Mouse (Mus musculus): ENCODE data around the gene Rela. TPM values are rescaled to one million over a fixed set of nuclear protein-coding genes. Genes with fewer than 3 reads are reported as not detected.

The Rela gene
- total and polyA plus RNA-seq, 2 experiments from 2014 or later, result 31.8 to 34.8 TPM

DNA sequence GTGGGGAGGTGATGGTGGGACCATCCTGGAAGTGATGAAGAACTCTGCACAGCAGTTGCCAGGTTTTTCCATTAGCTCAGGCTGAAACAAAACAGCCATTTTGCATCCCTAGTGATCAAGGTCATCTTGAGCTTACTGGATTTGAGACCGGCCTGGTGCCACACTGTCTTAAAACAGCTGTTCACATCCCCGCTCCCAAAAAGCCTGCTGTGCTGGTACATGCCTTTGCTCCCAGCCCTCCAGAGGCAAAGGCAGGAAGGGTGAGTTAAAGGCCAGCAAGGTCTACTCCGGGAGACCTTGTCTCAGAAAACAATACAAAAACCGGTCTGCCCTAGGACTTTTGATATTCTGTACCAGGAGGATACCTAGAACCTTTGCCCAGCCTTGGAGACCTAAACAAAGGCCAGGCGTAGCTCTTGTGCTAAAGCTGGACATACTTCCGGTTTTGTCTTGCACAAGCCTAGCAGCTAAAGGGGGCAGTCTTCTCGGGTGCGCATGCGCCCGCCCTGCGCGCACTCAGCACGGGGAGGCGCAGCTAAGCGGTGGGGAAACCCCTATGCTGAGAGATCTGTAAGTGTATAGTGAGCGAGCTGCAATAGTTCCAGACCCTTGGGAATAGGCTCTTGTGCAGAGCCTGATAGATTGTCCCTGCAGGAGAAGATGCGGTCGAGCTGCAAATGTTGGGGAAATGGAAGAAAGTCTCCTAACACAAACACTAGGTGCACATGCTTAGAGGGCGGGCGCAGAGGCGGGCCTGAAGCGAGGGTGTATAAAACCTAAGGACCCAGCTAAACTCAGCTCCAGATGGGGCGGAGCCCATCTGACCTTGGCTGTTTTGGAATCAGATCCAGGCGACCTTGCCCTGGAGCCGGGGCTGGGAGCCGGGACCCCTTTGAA lies 11.4 kb downstream of the Rela start:
- Histone ChIP-seq H3K36me3 (ENCODE audit: insufficient read depth, low read length) (peaks cover 43% of the 10 kb centered on the region), H3K27me3 (ENCODE audit: insufficient read depth, low read length) (no peaks in the 10 kb centered on the region), H3K9me3 (ENCODE audit: low read length) (no peaks in the 10 kb centered on the region), H3K4me3 (ENCODE audit: low read depth, low read length) (peak overlapping the region; percentile 21), H3K4me1 (ENCODE audit: insufficient read depth, low read length) (peaks cover 6% of the 10 kb centered on the region; the same call in 1 of the 2 replicates), H3K4me2 (ENCODE audit: low read depth, low read length, poor library complexity, severe bottlenecking) (peak overlapping the region; percentile 54), H3K27ac (ENCODE audit: low read depth, low read length) (peak overlapping the region; percentile 83), H3K9ac (replicated peaks; ENCODE audit: low read length, poor library complexity, severe bottlenecking) (peak overlapping the region; percentile 14; the same call in 1 of the 2 replicates)
- TF ChIP-seq CTCF (IDR thresholded peaks at IDR 0.05), result peak; percentile 55
- 11% methylated on average over 26 of the region's 26 CpGs for WGBS
- peak; percentile 72 for ATAC-seq (ENCODE audit: low FRiP score)
- DNase-seq (ENCODE audit: low spot score), result peak; percentile 84

DNA sequence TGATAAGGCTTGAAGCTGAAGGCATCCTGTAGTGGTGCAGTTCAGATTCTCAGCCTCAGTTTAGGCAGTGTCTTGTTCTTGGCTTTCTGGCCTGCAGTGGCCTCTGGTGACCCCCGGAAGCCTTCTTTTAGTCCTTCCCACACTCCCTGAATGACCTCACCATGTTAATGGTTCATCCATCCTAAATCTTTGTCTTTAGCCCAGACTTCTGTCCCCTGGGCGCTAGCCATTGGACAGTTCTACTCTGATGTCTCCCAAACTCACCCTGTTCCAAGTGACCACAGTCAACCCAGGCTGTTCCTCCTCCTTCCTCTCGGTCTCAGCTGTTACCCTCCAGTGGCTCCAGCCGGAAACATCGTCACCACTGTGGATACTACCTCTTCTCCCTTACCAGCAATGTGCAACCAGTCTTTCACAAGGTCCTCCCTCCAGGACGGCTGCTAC lies 12.0 kb downstream of the Rela start:
- Histone ChIP-seq H3K4me3 (ENCODE audit: low read depth, low read length) (no peak overlapping the region), H3K27me3 (ENCODE audit: insufficient read depth, low read length) (0 out of 2 replicates have a peak, but pooled peaks cover 4% of the 10 kb centered on the region), H3K27ac (ENCODE audit: low read depth, low read length) (no peak overlapping the region), H3K9ac (replicated peaks; ENCODE audit: low read length, poor library complexity, severe bottlenecking) (peak overlapping the region; percentile 14; the same call in 1 of the 2 replicates), H3K4me1 (ENCODE audit: insufficient read depth, low read length) (peaks cover 11% of the 10 kb centered on the region; the same call in 1 of the 2 replicates), H3K9me3 (ENCODE audit: low read length) (no peaks in the 10 kb centered on the region), H3K4me2 (ENCODE audit: low read depth, low read length, poor library complexity, severe bottlenecking) (peak overlapping the region; percentile 54), H3K36me3 (ENCODE audit: insufficient read depth, low read length) (peaks cover 41% of the 10 kb centered on the region)
- WGBS, result 67% methylated on average over 6 of the region's 6 CpGs
- ATAC-seq (ENCODE audit: low FRiP score) (no peak), DNase-seq (ENCODE audit: low spot score) (no peak)
- TF ChIP-seq CTCF (IDR thresholded peaks at IDR 0.05), result no peak

DNA sequence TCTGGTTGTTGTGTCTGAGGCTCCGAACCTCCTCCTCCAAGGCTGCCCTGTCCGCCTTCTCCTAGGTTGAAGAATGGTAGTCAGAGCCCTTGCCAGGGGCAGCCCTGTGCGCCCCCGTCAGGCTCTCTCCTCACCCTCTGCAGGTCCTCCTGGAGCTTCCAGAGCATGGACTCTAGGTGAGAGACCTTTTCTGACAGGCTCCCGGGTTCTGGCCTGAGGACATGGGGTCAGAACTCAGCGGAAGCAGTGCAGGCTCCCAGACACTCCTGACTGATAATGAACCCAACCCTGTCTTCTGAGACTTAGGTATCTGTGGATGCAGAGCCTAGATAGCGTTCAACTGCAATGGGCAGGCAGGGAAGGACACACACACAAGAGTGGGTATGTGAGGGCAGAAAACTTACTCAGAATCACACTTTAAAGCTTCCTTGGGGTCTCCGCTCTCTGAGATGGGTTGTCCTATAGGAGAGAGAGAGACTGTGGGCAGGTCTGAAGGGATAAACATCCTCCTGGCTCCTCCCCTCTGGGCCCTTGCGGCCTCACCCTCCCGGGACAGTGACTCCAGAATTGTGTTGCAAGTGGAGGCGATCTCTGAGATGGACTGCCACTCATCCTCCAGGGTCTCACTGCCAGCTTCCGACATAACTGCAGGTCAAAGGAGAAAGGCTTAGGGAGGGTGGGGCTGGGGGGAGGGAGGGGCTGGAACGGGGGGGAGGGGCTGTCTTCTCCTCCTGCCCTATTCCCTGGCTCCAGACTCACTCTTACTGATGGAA lies 14.4 kb downstream of the Rela start:
- DNase-seq (ENCODE audit: low spot score) (no peak), ATAC-seq (ENCODE audit: low FRiP score) (no peak)
- Histone ChIP-seq H3K27ac (ENCODE audit: low read depth, low read length) (no peak overlapping the region), H3K9ac (replicated peaks; ENCODE audit: low read length, poor library complexity, severe bottlenecking) (no peak overlapping the region), H3K27me3 (ENCODE audit: insufficient read depth, low read length) (peaks cover 13% of the 10 kb centered on the region; the same call in 1 of the 2 replicates), H3K36me3 (ENCODE audit: insufficient read depth, low read length) (peaks cover 18% of the 10 kb centered on the region), H3K4me1 (ENCODE audit: insufficient read depth, low read length) (peaks cover 11% of the 10 kb centered on the region; the same call in 1 of the 2 replicates), H3K4me3 (ENCODE audit: low read depth, low read length) (no peak overlapping the region), H3K4me2 (ENCODE audit: low read depth, low read length, poor library complexity, severe bottlenecking) (no peak overlapping the region), H3K9me3 (ENCODE audit: low read length) (no peaks in the 10 kb centered on the region)
- 52% methylated on average over 13 of the region's 13 CpGs for WGBS
- no peak for TF ChIP-seq CTCF (IDR thresholded peaks at IDR 0.05)

DNA sequence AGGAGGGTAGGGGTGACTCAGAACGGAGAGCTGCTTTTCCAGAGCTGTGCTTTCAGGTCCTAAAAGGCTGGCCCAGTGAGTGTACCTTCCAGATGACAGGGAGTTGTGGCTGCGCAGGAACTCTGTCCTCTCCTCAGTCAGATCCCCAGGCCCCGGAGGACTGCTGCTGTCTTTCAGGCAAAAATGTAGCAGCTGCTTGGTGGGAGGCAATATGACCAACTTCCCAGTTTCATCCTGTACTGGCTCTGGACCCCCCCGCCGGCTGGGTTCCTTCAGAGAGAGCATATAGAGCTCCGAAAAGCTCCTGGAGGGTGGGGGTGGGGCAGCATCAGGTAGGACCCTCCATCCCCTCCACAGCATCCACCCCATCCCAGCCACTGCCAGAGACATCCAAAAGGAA lies 15.3 kb downstream of the Rela start:
- 82% methylated on average over 6 of the region's 6 CpGs for WGBS
- Histone ChIP-seq H3K27me3 (ENCODE audit: insufficient read depth, low read length) (peaks cover 13% of the 10 kb centered on the region; the same call in 1 of the 2 replicates), H3K4me3 (ENCODE audit: low read depth, low read length) (no peak overlapping the region), H3K36me3 (ENCODE audit: insufficient read depth, low read length) (peaks cover 10% of the 10 kb centered on the region), H3K9ac (replicated peaks; ENCODE audit: low read length, poor library complexity, severe bottlenecking) (no peak overlapping the region), H3K9me3 (ENCODE audit: low read length) (no peaks in the 10 kb centered on the region), H3K4me2 (ENCODE audit: low read depth, low read length, poor library complexity, severe bottlenecking) (no peak overlapping the region), H3K27ac (ENCODE audit: low read depth, low read length) (no peak overlapping the region), H3K4me1 (ENCODE audit: insufficient read depth, low read length) (peaks cover 11% of the 10 kb centered on the region; the same call in 1 of the 2 replicates)
- no peak for TF ChIP-seq CTCF (IDR thresholded peaks at IDR 0.05)
- no peak for ATAC-seq (ENCODE audit: low FRiP score)
- no peak for DNase-seq (ENCODE audit: low spot score)

DNA sequence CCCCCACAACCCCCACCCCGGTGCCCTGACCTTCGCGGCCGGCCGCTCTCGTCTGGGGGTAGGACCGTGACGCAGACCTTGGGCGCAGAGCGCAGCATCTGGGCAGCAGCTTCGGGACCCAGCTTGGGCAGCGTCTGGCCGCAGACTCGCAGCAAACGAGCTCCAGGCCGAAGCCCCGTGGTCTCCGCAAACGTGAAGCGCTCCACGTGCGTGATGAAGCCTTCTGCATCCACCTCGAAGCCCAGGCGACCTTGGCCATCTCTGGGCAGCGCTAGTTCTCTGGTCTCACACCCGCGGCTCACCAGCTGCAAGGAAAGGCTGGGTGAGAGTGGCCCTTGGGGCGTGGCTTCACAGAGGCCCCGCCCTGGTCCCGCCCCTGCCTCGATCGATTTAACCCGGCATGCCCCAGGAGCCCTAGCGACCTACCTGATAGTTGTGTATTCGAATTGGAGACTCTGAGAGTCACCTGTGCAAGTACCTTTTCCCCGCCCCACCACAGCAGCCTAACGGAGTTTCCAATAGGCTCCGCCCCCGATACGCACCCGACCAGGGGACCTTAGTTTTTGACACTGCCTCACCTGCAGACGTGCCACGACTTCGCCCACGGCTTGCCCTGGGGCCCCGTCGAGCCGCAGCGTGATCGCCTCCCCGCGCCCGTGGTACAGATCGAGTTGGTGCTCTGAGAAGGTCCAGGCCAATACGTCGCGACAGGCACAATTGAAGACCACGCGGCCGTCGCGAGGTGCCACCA lies 16.9 kb downstream of the Rela start:
- 6% methylated on average over 62 of the region's 62 CpGs for WGBS
- TF ChIP-seq CTCF (IDR thresholded peaks at IDR 0.05), result no peak
- ATAC-seq (ENCODE audit: low FRiP score) (peak; percentile 34), DNase-seq (ENCODE audit: low spot score) (peak; percentile 44)
- peak overlapping the region; percentile 61 for H3K4me2 ChIP-seq (ENCODE audit: low read depth, low read length, poor library complexity, severe bottlenecking)
- no peak overlapping the region for H3K27ac ChIP-seq (ENCODE audit: low read depth, low read length)
- H3K9me3 ChIP-seq (ENCODE audit: low read length), result no peaks in the 10 kb centered on the region
- peak overlapping the region; percentile 47 for H3K9ac ChIP-seq (replicated peaks; ENCODE audit: low read length, poor library complexity, severe bottlenecking)
- peak overlapping the region; percentile 43 for H3K4me3 ChIP-seq (ENCODE audit: low read depth, low read length)
- H3K4me1 ChIP-seq (ENCODE audit: insufficient read depth, low read length), result peaks cover 5% of the 10 kb centered on the region; the same call in 1 of the 2 replicates
- peaks cover 13% of the 10 kb centered on the region; the same call in 1 of the 2 replicates for H3K27me3 ChIP-seq (ENCODE audit: insufficient read depth, low read length)
- peaks cover 7% of the 10 kb centered on the region for H3K36me3 ChIP-seq (ENCODE audit: insufficient read depth, low read length)

All from midbrain, postnatal 0 days (tissue).